Mouse (Mus musculus): ENCODE results near the gene Rassf2.

The Rassf2 gene

DNA sequence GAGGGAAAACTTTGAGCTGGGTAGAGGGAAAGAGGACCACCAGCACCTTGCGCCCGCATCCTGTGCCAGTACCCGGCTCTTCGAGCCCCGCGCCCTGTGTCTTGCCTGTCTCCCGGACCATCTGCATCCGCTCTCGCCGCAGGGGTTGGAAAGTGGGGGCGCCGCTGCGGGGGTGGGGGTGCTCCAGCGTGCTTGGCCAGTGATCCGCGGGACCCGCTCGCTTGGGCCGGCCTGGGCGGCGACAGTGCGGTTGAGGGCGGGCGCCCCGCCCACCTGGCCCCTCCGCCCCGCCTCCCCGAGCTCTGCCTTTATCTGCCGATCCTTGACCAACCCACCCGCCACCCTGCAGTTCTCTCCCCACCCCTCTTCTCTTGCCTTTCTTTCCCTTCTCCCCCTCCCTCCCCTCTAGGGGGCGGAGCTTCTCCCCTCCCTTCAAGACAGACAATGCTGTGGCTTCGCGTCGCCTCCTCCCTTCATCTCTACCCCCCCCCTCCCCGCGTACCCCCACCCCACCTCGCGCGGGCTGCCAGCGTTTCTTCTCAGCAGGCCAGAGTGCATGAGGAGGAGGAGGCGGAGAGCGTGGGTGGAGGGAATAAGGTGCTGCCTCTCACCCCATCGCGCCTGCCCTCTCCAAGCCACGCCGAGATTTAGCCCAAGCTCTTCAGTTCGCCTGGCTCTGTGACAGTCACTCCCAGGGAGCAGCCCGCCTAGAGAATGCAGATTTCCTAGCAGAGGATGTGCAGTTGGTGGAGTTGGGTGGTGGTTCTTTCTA is at the start of gene Rassf2:
Rassf2 (minus strand) TSS at position 613 of the 772 bp plus-strand sequence.
- DNase-seq = peak; percentile 89

DNA sequence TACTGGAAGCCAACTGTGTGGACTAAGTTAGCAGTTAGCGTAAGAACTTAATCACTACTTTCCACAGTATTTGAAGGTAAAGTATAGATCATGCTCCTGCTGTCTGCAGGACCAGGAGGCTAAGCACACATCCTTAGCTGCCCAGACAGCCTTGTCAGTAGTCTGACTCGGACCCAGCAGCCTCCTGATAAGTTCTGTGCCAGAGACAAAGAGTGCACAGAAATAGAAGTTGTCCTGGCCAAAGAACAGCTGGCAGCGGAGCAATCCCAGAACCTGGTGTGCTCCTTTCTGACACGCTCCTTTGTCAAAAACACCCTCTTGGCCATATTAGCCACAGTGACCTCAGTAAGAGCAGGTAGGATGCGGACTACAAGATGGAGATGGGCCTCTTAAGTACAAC is 49.1 kb upstream of the Rassf2 start:
- DNase-seq = no peak

DNA sequence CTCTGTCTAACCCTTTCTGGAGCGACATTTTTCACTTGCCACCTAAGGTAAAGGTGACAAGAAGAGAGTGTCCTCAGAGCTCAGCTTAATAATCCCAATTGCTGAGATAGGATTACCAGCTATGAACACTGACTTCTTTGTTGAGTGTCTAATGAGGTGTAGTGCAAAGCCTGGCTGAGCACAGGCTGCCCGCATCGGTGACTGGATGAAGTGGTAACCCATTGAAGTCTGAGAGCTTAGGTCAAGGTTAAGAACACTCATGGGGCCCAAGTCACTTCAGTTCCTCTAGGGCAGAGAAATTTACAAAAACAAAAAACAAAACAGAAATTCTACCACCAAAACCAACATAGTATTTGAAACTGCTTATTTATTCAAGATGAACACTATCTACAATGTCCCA is 43.0 kb upstream of the Rassf2 start:
- DNase-seq = no peak

DNA sequence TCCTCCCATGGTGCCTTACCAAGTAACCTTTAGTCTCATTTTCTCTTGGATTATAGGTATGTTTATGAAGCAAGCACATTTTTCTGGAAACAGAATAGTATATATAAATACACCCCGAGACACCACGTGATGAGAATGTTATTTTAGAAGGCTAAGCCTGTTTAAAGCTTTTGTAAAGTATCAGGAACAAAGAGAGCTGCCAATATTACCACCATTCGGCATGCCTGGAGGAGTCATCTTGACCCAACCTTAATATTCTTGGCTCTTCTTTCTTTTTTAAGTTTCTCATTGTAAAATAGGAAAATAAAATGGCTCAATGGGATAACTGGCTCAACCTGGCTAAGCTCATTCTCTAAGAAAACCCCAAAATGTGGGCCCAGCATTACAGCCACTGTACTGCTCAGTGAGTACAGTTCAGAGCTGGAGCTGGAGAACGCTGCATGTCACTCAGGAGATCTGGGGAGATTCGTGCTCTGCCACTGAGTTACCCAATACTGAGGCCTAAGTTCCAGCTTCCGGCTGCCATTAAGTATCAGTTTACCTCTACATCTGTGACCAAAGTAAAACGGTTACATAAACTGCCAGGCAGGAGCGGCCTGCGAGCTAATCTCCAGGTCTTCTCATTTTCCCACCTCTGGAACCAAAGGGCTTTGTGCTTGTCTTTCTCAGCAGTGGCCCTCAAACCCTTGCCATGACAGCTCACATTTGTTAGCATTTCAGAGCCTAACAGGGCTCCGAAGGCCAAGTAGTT is 40.1 kb upstream of the Rassf2 start:
- DNase-seq = no peak

DNA sequence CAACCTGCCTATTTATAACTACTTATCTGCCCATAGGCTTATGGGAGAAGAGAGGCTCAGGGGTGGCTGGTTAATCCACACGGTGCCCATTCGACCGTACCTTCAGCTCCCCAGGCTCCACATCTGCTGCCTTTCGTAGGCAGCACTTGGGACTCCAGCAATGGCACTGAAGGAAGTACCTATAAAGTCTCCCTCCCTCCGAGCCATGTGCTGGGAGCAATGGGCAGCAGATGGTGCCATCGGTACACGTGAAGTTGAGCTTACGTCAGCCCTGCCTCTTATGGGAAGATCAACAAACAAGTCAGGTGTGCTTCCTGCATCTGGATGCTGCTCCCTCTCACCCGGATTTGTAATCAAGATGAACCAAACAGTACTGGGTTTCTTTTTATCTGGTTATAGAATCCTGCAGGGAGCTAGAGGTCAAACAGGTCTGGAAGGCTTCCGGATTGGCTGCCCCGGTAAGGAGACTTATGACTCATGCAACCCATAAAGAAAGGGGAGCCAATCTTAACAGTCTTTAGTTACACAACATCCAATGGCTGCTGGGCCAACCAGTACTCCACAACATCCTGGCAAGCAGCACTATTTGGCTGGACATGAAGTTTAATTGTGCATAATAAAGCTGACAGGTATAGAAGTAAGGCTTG is 34.2 kb upstream of the Rassf2 start:
- peak; percentile 26 for DNase-seq

DNA sequence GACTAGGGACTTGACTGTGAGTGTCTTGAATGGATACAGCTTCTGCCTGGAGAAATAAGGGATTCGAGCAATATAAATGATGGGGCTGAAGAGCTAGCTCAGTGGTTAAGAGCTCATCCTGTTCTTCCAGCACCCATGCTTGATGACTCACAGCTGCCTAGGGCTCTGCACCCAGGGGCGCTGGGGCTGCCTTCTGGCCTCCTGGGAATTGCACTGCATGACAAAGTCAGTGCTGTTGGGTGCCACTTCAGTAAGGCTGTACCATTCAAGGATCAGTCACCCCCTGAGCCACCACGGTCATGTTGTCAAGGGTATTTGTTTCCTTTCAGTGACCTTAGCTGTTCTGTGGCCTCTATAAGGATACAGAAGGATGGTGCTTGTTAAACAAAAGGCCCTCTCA is 33.7 kb upstream of the Rassf2 start:
- no peak for DNase-seq

DNA sequence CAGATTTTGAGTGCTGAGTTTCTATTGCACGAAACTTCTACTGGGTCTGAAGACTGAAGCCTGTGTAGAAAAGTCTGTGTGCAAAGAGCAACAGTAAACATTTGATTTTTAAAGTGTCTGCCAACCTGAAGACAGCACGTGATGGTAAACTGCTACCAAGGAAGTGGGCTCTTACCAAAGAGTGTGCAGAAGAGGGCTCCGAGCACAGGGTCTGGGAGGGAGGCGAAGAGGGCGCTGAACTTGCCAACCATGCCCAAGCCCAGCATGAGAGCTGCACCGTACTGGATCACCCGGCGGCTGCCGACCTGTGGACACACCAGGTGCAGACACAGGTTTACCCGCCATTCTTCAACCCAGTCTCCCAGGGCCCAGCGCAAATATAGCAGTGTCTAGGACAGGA is 31.8 kb upstream of the Rassf2 start:
- DNase-seq = no peak

DNA sequence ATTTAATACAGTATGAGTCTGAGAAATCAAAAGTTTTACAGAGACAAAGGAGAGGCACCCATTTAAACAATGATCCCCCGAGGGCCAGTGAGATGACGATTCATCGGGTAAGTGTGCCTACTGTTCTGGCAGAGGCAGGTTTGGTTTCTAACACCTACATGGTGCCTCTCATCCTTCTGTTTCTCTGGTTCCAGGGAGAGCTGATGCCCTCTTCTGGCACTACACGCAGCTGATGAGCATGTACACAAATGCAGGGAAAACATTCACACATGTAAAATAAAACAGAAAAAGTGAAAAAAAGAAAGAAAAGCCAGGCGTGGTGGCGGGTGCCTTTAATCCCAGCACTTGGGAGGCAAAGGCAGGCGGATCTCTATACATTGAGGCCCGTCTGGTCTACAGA is 29.9 kb upstream of the Rassf2 start:
- DNase-seq = no peak

DNA sequence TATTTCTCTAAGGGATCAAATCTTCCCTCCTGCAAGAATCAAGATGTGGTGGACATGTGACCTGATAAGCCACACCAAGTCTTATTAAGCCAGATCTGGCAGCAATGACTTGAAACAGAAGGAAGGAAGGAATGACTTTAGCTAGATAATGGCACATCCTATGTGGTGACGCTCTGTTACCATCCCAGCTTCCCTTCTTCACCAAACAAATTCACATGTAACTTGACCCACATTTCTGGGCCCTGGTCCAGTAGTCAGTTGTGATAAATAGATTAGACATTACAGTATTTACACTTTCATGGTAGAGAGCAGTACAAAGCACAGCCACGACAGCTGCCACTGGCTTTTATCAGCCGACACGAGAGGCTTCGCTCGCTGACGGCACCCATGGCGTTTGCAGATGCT is 25.3 kb upstream of the Rassf2 start:
- no peak for DNase-seq

DNA sequence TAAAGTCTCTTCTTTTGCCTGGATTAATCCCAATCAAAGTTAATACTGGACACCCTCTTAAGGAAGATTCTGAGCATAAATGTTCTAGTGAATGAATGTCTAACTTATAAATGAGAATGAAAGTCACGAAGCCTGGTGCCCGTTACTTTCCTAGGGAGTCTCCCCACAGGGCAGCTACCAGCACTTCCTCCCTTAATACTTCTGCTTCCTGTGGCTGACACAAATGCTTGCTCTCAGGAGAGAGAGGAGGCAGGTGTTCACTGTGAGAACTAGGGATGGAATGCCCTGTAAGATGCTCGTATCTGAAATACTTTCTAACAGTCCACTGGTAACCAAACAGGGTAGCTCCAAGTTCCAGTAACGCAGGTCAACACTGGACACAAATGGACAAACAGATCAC is 23.8 kb upstream of the Rassf2 start:
- DNase-seq = no peak

DNA sequence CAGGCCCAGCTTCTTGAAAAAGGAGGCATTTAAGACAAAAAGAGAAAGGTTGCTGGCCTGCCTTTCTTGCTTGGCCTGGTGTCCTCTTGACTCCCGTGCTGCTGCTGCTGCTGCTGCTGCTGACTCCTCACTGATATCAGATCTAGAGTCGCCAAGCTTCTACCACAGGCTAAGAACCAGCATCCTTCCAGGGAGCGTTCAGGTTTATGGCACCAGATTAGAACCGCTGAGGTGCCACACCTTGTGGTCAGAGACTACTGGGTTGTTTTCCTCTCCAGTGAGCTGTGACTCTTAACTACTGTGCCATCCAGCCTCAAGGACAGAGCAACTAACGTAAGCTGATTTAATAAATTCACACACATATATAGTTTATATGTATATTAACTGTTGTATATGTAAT is 21.7 kb upstream of the Rassf2 start:
- DNase-seq = no peak

DNA sequence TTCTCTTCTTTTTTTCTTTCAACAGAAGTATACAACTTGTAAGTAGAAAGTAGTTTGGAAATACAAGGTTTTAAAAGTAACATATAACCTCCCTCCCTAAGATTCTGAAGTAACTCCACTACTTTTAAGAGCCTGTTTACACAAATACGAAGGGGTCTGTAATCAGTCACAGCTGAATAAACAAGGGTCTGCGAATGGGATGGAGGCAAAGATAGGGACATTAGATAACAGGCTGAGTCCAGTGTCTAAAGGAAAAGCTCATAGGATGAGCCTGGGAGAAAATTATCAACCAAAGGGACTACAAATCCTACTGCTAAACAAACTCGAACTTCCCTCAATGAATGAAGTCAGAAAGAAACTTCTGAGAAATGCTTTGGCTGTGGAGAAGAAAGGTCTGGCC is 19.9 kb upstream of the Rassf2 start:
- no peak for DNase-seq

DNA sequence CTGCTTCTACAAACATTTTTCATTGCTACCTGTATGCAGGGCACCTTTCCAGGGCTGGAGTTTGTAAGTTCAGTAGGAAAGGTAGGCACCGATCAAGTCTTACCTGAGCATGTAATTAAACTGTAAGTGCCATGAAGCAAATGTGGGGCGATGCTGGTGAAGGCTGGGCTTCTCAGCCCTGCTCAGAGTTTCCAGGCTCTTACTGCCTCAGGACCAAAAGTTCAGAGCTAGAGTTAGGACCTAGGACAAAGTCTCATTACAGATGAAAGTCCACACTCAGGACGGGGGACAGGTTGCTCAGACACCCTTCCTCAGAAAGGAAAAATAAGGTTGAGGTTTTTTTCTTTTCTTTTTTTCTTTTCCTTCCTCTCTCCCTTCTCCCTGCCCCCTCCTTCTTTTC is 19.4 kb upstream of the Rassf2 start:
- DNase-seq = no peak

DNA sequence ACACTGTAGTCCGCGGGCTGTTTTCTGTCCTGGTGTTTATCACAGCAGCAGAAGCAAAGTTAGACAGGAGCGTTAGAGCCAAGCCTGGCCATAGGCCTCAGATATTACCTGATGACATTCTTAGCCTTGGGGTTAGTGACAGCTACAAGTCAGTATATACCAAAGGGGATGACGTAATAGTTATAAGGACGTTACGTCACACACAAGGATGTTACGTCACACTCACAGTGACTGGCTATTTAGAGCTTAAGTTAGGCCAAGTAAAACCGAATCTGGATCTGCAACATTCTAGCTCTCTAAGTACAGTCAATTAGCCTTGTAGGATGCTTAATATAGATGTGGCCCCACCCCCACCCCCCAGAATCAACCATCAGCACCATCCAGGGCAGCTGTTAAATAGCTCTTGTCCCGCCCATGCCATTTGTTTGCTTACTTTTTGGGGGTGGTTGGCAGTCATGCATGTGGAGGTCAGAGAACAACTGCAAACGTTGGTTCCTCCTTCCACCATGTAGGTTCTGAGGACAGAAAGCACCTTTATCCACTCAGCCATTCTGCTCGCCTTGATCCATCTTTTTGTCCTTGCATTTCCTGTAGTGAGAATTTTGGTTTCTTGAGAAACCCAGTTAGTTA is 18.2 kb upstream of the Rassf2 start:
- no peak for DNase-seq

DNA sequence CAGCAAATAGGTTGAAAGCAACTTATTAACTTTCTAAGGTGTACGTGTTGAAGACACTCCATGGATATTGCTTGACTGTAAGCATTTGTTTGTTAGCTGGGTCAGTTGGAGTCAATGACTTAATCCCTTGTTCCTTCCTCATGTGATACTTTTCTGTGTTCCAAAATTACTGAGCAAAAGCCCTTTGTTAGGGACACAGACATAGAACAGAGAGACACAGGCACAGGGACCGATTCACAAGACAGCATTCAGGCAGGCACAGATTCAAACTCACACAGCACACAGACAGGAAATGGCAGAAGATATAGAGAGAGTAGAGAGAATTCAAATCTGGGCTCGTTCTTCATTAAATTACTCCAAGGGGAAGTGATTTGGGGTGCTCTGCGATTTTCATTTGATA is 17.3 kb upstream of the Rassf2 start:
- DNase-seq = no peak

DNA sequence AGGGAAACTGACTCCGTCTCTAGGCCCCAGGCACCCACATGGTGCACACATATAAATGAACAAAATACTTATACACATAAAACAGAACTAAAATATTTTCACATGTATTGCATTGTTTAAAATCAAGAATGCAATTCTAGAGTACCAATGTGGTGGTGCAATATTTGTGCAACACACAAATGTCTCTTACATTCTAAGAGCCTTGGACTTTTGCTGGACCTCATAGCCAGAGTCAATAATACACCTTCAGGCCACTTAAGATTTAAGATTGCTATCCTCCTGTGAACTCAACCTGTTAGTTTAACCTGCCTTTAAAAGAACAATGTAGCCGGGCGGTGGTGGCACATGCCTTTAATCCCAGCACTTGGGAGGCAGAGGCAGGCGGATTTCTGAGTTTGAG is 16.6 kb upstream of the Rassf2 start:
- DNase-seq = no peak

DNA sequence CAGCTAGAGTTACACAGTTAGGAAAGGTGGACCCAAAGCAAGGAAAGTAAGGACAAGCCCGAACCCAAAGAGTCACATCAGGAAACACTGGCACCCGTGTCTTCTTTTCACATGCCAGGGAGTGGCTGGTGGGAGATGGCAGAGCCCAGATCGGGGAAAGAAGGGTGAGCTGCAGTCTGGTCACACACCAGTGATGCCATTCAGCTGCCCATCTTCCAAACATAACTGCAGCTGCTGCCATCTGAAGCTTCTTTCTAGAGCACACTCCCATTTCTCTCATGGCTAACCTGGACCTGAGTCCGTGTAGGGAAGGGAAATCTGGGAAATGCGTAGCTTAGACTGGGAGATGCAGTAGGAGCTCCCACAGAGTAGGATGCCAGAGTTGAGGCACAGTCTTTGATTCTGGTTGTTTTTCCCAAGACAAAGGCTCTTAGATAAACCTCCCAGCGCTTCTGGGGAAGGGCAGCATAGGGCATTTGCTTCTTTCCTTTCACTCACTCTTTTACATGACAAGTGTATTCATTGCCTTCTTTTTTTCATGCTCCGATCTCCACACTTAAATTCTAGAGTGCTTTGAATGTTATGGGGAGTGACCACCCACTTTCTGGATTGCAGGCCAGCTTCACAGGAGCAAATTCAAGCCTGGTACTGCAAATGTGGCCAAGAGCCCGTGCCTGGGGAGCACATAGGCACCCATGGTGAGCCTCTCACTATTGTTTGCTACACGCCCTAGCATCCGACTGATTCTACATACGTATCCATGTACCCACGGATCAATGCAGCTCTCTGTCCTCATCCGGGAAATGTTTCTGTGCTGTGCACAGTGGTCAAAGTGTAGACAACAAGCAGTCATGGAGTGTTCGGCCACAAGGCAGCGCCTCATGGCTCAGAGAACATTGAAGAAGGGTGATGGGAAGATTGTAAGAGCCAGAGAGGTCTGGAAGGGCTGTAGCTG is 14.5 kb upstream of the Rassf2 start:
- DNase-seq = no peak

DNA sequence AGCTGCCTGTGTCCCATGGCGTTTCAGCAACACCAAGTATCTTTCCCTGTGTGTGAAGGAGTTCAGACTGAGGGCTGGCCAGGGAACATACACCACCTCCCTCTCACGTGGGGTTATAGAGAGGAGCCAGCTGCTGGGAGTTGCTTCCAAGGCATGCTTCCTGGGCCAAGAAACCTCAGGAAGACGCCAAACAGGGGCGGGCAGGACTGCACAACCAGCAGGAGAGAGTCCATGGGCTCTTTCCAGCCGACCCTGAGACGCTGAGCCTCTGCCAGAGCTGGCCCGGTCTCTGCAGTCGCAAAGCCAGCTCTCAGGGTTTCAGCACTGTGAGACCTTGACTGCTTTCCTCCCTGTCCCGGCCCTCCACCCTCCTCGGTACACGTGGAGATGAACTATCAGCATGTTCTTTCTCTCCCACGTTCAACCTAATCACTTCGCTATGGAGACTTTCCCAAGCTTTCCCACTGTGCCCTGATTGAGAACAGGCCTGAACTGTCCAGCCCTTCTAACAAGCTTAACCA is 13.1 kb upstream of the Rassf2 start:
- DNase-seq = peak; percentile 57

DNA sequence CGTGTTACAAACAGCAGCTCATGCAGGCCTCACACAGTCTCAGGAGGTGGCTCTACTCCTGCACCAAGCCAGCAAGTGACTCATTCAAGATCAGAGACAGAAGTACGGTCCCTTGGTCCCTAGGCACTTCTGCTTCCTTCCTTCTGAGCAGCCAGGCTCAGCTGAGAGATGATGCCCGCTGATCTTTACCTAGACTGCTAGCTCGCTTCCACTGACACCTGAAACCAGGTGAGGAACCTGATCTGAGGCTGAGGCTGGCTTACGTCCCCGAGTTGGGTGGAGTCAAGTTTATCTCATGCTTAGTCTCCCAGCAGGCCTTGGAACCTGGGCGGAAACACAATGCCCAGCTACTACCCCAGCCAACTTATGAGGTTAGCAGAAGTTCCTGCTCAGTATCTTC is 9.8 kb upstream of the Rassf2 start:
- DNase-seq = no peak

DNA sequence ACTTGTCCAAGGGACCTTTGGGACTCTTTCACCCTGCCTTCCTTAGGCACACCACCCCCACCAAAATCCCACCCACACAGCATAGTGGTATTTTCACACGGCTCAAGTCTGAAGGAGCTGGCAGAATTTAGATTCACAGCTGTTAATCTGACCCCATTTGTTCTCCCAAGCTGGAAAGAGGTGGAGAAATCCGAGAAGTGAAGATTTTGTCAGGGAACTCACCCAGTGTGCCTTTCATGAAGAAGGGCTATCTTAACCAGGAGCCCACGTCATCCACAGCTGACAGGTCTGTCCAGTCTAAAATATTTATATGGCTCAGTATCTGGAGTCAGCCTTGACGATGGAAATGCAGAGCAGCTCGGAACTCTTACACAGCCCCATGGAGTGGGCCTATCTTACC is 6.3 kb upstream of the Rassf2 start:
- peak; percentile 16 for DNase-seq

DNA sequence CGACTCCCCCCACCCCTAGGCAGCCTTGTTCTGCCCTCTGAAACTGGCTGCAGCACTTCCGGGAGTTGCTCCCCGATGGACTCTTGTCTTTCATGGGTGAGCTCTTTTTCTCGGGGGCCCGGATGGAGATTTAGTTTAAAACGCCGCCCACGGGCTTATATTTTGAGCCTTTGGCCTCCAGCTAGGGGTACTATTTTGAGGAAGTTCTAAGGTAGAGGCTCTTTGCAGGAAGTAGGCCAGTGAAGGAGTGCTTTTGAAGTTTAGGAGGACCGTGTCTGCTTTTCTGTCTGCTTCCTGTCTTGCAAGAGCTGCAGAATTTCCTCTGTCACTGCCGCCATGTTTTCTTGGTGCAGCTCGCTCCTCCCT is 5.4 kb upstream of the Rassf2 start:
- DNase-seq = no peak
